Mouse (Mus musculus) MEL (cell line): ENCODE results near the gene Cenpx.

ENCODE experiments used
- POLR2A ChIP-seq, 2 experiments: IDR thresholded peaks; 2 replicates each; pipeline ENCODE4 v1.6.1; 2011 to 2012; ENCODE audit warnings: low read length in 2 of 2, mild to moderate bottlenecking in 2 of 2, control low read depth in 1 of 2, improper control_type of control experiment in 1 of 2, low read depth in 1 of 2, moderate library complexity in 1 of 2; ENCODE audit not compliant: control insufficient read depth in 1 of 2, insufficient read depth in 1 of 2, poor library complexity in 1 of 2
- TBP ChIP-seq: IDR thresholded peaks from 2 replicates; pipeline ENCODE4 v1.8.0; 2011; ENCODE audit warnings: low read depth, low read length, improper control_type of control experiment

DNA sequence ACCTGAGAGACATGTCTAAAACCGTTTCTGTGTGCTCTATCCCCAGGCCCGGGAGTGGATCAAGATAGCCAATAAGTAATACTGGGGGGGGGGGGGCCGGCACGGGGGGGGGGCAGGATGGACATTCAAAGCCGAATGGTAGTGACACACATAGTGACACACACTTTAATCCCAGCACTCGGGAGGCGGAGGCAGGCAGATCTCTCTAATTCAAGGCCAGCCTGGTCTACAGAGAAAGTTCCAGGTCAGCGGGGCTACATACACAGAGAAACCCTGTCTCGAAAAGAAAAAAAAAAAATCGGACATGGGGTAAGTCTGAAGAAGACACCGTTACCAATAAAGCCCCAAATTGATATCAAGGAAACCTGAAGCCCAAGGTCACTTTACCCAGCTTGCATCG, 14.0 kb upstream of the Cenpx start:
- TF ChIP-seq POLR2A (IDR thresholded peaks at IDR 0.05; ENCODE audit: control insufficient read depth in 1 of 2, insufficient read depth in 1 of 2, low read depth in 1 of 2, low read length in 2 of 2, poor library complexity in 1 of 2) (no peak), TBP (no peak)
